22 mouse cellular contexts compared by ENCODE assay signal in genomic region chr6:71607756-71608155, GRCm38 (mm10). TPM values are rescaled to one million over a fixed set of nuclear protein-coding genes. Genes with fewer than 3 reads are reported as not detected.
A peak's percentile ranks its signal among the peaks of the same experiment; 100 is the strongest.
DNase-seq lines count a peak whose midpoint lies in the region; TF ChIP-seq lines count a peak whose summit lies in the region.
"Had no signal": no experiment of that assay in that cellular context is flagged by ENCODE, and none has a peak within 500 bp of the region (broad histone marks: within the 10 kb centered on the region; RNA-seq: fewer than 3 reads in every experiment).

No protein-coding gene starts in this region.

- no peaks in the 10 kb centered on the region for H3K27me3 ChIP-seq in E14TG2a.4 (ENCODE audit: insufficient read depth, low read length)
- H3K27me3 ChIP-seq: CH12.LX; forebrain, embryonic 13.5 days; hindbrain, embryonic 13.5 days; intestine, embryonic 15.5 days had no signal

- peaks cover 89% of the 10 kb centered on the region for H3K36me3 ChIP-seq in E14TG2a.4 (ENCODE audit: insufficient read depth, low read length)

- peak; percentile 77 for DNase-seq in heart, adult 11 months
- no peak for DNase-seq in heart, postnatal 4 days
- peak; percentile 22 for DNase-seq in layer of hippocampus, adult 9-10 months (ENCODE audit: low spot score)
- no peak for DNase-seq in layer of hippocampus, postnatal 25 days (ENCODE audit: extremely low spot score in 1 of 2, low spot score in 1 of 2)
- DNase-seq in R1 (ENCODE audit: low read depth, low spot score): peak; percentile 64
- DNase-seq in thymus, adult 18-20 months: no peak
- no peak for DNase-seq in embryo, embryonic 10 days (ENCODE audit: low spot score)
- DNase-seq: adrenal gland, adult 8-10 months; cerebellum, adult 18-20 months; cerebellum, adult 9-11 months; cerebellum, postnatal 36 days; forebrain, postnatal 0 days; gastrocnemius, postnatal 36 days; heart, adult 18-20 months; heart, postnatal 10 days had no signal

- no peak for TF ChIP-seq CTCF in E14TG2a.4 (conservative IDR thresholded peaks at IDR 0.05; ENCODE audit: low read length)

- peaks cover 72% of the 10 kb centered on the region for H3K4me1 ChIP-seq in E14TG2a.4 (replicated peaks; ENCODE audit: low read depth, low read length)
- H3K4me1 ChIP-seq: embryonic facial prominence, embryonic 10.5 days; forebrain, embryonic 13.5 days; heart, embryonic 10.5 days; hindbrain, embryonic 13.5 days; intestine, embryonic 15.5 days had no signal

- no peaks in the 10 kb centered on the region for H3K9me3 ChIP-seq in E14TG2a.4 (ENCODE audit: low read length)
- H3K9me3 ChIP-seq: embryonic facial prominence, embryonic 10.5 days; forebrain, embryonic 13.5 days; heart, embryonic 10.5 days; hindbrain, embryonic 13.5 days; intestine, embryonic 15.5 days had no signal

- H3K4me3 ChIP-seq in E14TG2a.4 (replicated peaks; ENCODE audit: low read length): peak overlapping the region; percentile 72
- H3K4me3 ChIP-seq: embryonic facial prominence, embryonic 10.5 days; forebrain, embryonic 13.5 days; heart, embryonic 10.5 days; hindbrain, embryonic 13.5 days; intestine, embryonic 15.5 days had no signal

RNA-seq across cellular contexts. Expression of gene Kdm3a, which starts 25.0 kb away (rescaled TPM):
- total RNA-seq in heart, postnatal 4 days (2021): 10 to 100 TPM; 39.0 to 41.2 TPM
- 10 to 100 TPM; 35.1 to 38.5 TPM for total RNA-seq in layer of hippocampus, postnatal 25 days (2021)

Comparison
In these comparisons a context has a peak if more than half of its experiments do, and no peak if none do; other contexts are left out.
1. DNase-seq: peak in heart, adult 11 months (single experiment), layer of hippocampus, adult 9-10 months (single experiment) and R1 (single experiment); none in heart, postnatal 4 days (single experiment), layer of hippocampus, postnatal 25 days (0 of 2), thymus, adult 18-20 months (0 of 2) and embryo, embryonic 10 days (single experiment).